Mouse (Mus musculus) lung, postnatal 0 days (tissue): Measurements from ENCODE around the gene Serpinf2.
A peak's percentile ranks its signal among the peaks of the same experiment; 100 is the strongest.

Experiments used
- CTCF ChIP-seq: IDR thresholded peaks from 2 replicates; pipeline ENCODE4 v1.5.1; 2016; ENCODE audit warnings: antibody characterized with exemption, mild to moderate bottlenecking
- EP300 ChIP-seq: IDR thresholded peaks from 2 replicates; pipeline ENCODE4 v1.6.1; 2016; ENCODE audit warnings: antibody characterized with exemption, mild to moderate bottlenecking, control low read depth

- TF ChIP-seq CTCF (no peak), EP300 (peak; percentile 68)
These were observed 11.0 kb upstream of the Serpinf2 start for GRCm38 (mm10) chr11:75450304-75450908.
